Mouse (Mus musculus) cerebellum, adult 9-10 months (tissue): Measurements from ENCODE around the gene L3mbtl2.

Experiments used
- DNase-seq: peaks from one replicate; pipeline ENCODE4 v3.0.0; 2022

The L3mbtl2 gene

DNA sequence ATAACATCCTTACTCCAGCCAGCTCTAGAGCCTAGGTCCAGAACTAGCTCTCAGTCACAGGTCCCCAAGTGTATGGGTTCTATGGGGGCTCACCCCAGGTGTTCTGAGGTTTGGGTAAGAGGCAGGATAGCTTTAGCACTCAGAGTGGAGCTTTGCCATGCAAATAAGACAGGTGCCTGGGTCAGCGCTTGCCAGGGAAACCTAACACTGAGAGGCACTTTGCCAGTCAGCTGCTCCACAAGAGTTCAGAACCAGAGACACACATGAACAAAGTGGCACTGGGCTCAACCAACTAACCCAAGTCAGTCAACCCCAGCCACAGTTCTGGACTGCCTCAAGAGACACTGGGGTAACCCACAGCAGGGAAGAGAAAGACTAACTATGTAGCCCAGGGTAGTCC is 46.0 kb downstream of the L3mbtl2 start:
- no peak for DNase-seq

DNA sequence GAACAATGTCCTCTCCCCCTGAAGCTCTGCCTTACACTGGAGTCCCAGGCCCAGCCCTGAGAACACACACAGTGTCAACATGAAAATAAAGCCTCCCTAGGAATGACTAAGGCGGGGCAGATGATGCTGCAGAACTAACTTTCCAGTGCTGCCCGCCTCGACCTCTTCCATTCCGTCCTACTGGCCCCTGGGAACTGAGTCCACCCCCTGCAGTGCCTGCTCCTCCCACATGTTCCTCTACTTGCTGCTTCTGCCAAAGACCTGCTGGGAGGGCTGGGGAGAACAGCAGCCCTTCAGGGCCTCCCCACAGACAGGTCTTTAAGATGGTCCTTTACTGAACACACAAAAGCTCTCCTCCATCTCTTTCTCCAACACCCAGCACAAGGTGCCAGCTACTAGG is 47.1 kb downstream of the L3mbtl2 start:
- no peak for DNase-seq

DNA sequence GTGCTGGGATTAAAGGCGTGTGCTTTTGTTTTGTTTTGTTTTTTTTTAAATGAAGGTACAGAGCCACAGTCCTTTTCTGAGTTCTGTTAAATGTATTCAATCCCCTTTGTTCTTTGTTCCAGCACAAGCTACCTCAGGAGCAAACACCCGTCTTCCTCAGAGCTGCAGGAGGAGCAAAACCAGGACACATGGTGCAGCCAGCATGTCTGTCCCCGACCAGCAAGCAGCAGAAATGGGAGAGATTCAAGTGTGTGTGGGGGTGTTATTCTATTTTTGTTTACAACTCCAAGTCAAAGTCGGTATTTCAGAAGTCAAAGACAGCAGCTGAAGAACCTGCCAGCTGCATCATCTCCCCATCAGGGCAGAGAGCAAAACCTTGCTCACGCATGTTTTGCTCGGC is 50.1 kb downstream of the L3mbtl2 start:
- no peak for DNase-seq

DNA sequence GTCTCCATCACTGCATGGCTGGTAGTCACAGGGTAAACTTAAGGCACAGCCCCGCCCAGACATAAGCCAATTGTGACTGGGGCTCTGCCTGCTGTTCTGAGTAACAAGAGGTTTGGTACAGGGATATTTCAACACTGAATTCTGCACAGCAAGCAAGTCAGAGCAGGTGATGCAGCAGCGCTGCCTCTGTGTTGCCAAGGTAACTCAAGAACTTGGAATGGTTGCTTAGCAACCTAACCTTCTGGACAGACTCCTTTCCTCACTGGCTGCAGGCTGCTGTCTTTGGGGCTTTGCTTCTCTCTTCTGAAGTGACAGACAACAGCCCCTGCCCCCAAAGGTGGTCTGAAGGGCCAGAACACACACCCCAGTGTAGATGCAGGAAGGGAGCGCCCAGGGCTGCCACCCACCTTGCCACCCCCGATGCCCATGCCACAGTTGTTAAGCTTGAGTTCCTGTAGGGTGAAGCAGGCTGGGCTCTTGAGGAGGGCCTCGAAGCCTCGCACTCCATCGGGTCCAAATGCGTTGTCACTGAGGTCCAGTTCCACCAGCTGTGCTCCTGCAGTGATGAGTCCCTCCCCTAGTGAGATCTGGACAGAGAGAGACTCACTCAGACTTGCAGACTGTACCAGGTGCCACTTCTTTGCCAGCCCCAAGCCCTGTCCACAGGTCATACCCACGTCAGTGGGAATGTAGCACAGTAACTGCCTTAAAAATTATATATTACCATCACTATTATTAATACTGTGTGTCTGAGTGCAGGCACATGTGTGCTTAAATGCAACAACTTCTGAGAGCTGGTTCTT is 54.8 kb downstream of the L3mbtl2 start:
- no peak for DNase-seq

DNA sequence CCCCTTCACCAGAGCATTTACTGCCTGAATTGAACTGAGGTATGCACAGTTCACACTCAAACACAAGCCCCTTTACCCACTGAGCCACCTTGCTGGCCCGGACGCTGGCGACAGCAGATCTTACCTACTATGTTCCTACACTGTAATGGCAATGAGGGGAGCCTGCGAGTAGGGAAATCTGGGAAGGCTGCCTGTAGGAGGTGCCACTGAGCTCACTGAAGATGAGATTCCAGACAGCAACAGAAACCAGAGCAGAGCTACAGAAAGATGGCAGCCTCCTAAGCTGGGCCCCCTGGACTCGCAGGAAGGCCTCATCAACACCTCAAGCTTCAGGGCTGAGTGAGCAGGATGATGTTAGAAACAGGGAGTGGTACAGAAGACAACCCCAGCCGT is 55.4 kb downstream of the L3mbtl2 start:
- DNase-seq, result no peak

DNA sequence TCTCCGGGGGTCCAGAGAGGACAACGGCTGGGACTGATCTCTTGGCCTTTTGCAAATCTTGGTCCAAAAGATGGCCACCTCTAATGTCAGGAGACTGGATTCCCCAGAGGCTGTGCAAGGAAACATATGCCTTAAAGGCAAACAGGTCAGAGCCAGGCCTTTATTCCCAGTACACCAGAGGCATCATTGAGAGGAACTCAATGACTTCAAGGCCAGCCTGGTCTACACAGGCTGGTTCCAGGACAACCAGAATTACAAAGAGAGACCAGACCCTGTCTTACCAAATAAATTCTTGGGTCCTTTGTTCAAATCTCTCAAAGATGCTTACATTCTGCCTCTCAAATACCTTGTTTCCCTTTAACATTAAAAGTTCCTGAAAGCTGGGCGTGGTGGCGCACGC is 58.7 kb downstream of the L3mbtl2 start:
- no peak for DNase-seq

DNA sequence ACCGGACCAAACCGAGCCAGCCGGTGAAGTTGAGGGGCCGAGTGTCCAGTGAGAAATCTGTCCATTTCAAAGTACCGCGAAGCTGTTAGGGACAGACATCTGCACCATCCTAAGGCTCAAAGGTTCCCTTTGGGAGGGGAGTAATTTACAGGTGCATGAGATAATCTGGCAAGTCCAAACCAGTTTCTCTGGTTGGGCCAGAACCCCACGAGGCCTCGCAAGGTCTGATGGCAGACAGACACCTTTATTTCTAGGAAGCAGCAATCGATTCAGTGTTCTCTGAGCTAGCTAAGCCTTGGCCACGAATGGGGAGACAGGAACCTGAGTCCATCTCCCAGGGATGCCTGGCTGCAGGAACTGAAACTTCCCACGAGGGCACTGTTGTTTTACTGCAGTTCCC is 60.0 kb downstream of the L3mbtl2 start:
- DNase-seq, result no peak

DNA sequence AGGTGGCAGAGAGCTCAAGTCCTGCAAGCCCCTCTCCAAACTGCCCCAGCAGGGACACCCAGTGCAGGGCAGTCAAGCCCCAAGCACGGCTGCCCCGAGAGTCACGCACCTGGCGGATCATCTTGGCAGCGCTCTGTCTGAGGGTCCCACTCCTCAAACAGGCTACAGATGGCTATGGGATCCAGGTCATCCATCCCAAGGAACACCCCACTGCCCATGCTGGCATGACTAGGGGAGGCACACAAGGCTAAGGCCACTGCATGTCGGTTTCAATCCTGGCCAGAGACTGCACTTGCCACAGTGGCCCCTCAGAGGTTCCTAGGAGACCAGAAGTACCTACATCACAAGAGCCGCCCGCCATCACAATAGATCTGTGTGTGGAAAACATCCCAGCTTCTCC is 62.3 kb downstream of the L3mbtl2 start:
- DNase-seq, result peak; percentile 23

DNA sequence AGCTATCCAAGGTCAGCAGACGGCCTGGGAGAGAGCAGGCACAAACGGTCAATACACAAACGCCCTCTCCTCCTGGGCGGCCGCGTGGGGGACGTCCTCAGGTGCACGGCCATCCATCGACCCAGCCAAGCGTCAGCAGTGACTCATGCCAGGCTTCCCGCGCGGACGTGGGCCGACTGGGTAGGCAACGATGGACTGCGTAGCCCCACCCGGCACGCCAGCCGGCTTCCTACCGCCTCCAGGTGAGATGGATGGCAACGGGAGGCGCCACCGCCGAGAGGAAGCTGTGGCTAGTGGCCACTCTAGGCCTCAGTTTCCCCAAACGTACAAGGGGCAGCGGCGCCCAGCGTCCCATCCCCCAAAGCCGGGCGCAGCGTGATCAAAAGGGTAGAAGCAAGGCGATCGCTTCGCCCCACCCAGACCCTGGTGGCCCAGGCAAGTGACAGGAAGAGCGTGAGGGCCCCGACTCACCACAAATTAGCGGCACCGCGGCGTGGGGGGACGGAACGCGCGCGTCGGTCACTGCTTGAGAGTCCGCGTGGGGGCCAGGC is 65.6 kb downstream of the L3mbtl2 start:
- peak; percentile 66 for DNase-seq

DNA sequence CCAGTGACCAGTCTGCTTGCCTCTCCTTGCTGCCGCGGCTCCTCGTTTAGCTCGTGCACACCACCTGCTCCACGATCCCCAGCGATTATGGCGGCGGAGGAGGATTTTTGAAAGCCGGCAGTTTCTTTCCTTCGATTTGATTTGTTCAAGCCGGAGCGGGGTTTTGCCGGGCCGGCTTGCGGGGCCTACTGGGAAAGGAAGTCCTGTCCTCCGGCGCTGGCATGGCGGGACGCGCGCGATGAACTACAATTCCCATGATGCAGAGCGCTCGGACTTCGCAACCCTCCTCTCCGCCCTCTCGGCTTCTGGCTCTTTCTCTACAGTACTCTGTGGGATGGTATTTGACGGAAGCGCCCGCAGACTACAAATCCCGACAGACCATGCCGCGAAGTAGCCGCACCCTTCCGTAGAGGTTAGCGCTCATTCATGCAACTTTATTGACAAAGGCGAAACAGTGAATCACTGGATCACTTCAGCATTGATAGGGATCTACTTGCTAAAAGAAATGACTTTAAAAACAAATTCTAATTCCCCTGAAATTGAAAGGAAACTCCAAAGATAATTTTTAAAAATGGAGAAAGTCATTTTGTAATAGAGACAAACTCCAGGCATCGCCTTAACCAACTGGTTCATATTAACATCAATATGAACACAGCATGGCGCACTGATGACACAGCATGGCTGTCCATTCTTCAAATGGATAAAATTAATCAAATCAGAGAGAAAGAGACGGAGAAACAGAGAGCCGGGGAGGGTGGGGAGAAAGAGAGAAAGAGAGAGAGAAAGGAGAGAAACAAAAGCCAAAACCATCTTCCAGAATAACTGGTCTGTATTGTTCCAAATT is 66.3 kb downstream of the L3mbtl2 start:
- DNase-seq, result peak; percentile 99

DNA sequence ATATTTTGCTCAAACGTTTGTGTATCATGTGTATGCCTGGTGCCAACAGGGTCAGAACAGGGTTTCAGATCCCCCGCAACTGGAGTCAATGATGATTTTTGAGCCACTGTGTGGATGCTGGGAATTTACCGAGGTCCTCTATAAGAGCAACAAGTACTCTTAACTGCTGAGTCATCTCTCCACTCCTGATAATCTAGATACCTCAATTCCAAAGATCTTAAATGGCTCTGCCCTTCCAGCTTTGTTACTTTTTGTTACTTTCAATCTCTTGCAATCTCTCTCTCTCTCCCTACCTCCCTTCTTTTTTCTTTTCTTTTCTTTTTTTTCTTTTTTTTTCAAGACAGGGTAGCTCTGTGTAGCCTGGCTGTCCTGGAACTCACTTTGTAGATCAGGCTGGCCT is 71.4 kb downstream of the L3mbtl2 start:
- DNase-seq, result no peak
